Mouse (Mus musculus) kidney, embryonic 16.5 days (tissue): Measurements from ENCODE around the gene Atg13. TPM values are rescaled to one million over a fixed set of nuclear protein-coding genes. Genes with fewer than 3 reads are reported as not detected.

Experiments
- ATAC-seq: fragments of 200-750 bp; cut with Nextera tagmentation; 2 replicates; pipeline ENCODE4 v1.8.0; 2017; ENCODE audit warnings: moderate TSS enrichment; ENCODE audit not compliant: low FRiP score, low TSS enrichment
- H3K27ac ChIP-seq: fragments of 300-500 bp; sonication (generic); 2 replicates; pipeline ENCODE4 v1.5.1; 2014; ENCODE audit warnings: low read length
- H3K27me3 ChIP-seq: fragments of 300-500 bp; sonication (generic); 2 replicates; pipeline ENCODE4 v1.6.1; 2014; ENCODE audit warnings: low read length, control low read depth, mixed read lengths; ENCODE audit not compliant: insufficient read depth
- H3K36me3 ChIP-seq: fragments of 300-500 bp; sonication (generic); 2 replicates; pipeline ENCODE4 v1.6.1; 2014; ENCODE audit warnings: low read length, control low read depth, mixed read lengths; ENCODE audit not compliant: insufficient read depth
- H3K4me1 ChIP-seq: fragments of 300-500 bp; sonication (generic); 2 replicates; pipeline ENCODE4 v1.6.1; 2014; ENCODE audit warnings: low read length, control low read depth, mixed read lengths; ENCODE audit not compliant: insufficient read depth
- H3K4me2 ChIP-seq: fragments of 300-500 bp; sonication (generic); replicated peaks from 2 replicates; pipeline ENCODE4 v1.6.1; 2014; ENCODE audit warnings: low read depth, low read length
- H3K4me3 ChIP-seq: fragments of 300-500 bp; sonication (generic); 2 replicates; pipeline ENCODE4 v1.5.1; 2014; ENCODE audit warnings: mild to moderate bottlenecking, low read length
- H3K9ac ChIP-seq: fragments of 300-500 bp; sonication (generic); replicated peaks from 2 replicates; pipeline ENCODE4 v1.6.1; 2014; ENCODE audit warnings: low read length
- H3K9me3 ChIP-seq: fragments of 300-500 bp; sonication (generic); 2 replicates; pipeline ENCODE4 v1.6.1; 2016; ENCODE audit warnings: low read length, control low read depth
- WGBS: fragments of 180-500 bp; shearing (Covaris S2); extraction: QIAGEN DNeasy Blood & Tissue Kit; methylation state at CpG from one replicate; pipeline ENCODE4 v1.1.7; 2014; 5-methylcytosine and 5-hydroxymethylcytosine counted together
- polyA plus RNA-seq: library from polyadenylated mRNA; unstranded; fragments of >200 nt; fragmentation: Nextera tagmentation; extraction: Ambion mirVana; gene quantifications from 2 replicates; pipeline ENCODE4 v1.2.1, GENCODE M21; 2015

Gene Atg13
- polyA plus RNA-seq, 1 experiment from 2014 or later: 29.2 TPM

- H3K4me2 ChIP-seq: no peak overlapping the region
- no peak for ATAC-seq
- H3K36me3 ChIP-seq: peaks cover 59% of the 10 kb centered on the region
- no peaks in the 10 kb centered on the region for H3K27me3 ChIP-seq
- H3K9ac ChIP-seq: no peak overlapping the region
- no peak overlapping the region for H3K4me3 ChIP-seq
- H3K27ac ChIP-seq: no peak overlapping the region
- H3K4me1 ChIP-seq: no peaks in the 10 kb centered on the region
- 74% methylated on average over 6 of the region's 6 CpGs for WGBS
- no peaks in the 10 kb centered on the region for H3K9me3 ChIP-seq
These were observed 40.3 kb downstream of the Atg13 start for GRCm38 (mm10) chr2:91670038-91670437.

- 0 out of 2 replicates have a peak, but pooled peaks have one; percentile 11 for ATAC-seq
- Histone ChIP-seq H3K36me3 (peaks cover 65% of the 10 kb centered on the region), H3K4me3 (no peak overlapping the region), H3K9me3 (no peaks in the 10 kb centered on the region), H3K27me3 (no peaks in the 10 kb centered on the region), H3K4me2 (no peak overlapping the region), H3K27ac (no peak overlapping the region), H3K9ac (no peak overlapping the region), H3K4me1 (no peaks in the 10 kb centered on the region)
- 92% methylated on average over 8 of the region's 8 CpGs for WGBS
These were observed 41.0 kb downstream of the Atg13 start for GRCm38 (mm10) chr2:91669326-91669725.

DNA sequence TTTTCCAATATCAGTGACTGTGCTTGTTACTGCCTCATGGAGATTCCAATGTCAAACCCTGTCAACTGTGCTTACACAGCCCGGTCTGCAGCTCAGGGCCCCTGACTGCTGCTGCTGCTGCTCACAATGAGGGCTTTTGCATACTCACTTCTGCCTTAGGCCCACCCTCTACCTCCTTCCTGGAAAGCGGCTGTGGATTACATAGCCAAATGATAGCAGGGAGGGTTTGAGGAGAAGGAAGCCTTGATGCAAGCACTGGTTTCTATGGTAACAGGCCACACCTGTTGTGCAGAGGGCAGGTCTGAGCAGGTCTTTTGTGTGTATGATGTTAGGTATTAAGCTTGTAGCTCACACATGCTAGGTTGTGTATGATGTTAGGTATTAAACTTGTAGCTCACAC, 42.6 kb downstream of the Atg13 start:
- H3K27ac ChIP-seq: no peak overlapping the region
- H3K36me3 ChIP-seq: peaks cover 70% of the 10 kb centered on the region
- WGBS: 85% methylated on average over 2 of the region's 2 CpGs
- no peaks in the 10 kb centered on the region for H3K4me1 ChIP-seq
- no peak overlapping the region for H3K4me2 ChIP-seq
- no peak for ATAC-seq
- H3K4me3 ChIP-seq: no peak overlapping the region
- H3K9ac ChIP-seq: no peak overlapping the region
- H3K27me3 ChIP-seq: no peaks in the 10 kb centered on the region
- no peaks in the 10 kb centered on the region for H3K9me3 ChIP-seq

GRCm38 (mm10) chr2:91666386-91666910, 43.9 kb downstream of the Atg13 start:
- Histone ChIP-seq H3K9ac (no peak overlapping the region), H3K4me1 (no peaks in the 10 kb centered on the region), H3K36me3 (peaks cover 69% of the 10 kb centered on the region), H3K9me3 (no peaks in the 10 kb centered on the region), H3K27me3 (no peaks in the 10 kb centered on the region), H3K4me2 (no peak overlapping the region), H3K4me3 (no peak overlapping the region), H3K27ac (no peak overlapping the region)
- WGBS: 73% methylated on average over 6 of the region's 6 CpGs
- ATAC-seq: no peak

DNA sequence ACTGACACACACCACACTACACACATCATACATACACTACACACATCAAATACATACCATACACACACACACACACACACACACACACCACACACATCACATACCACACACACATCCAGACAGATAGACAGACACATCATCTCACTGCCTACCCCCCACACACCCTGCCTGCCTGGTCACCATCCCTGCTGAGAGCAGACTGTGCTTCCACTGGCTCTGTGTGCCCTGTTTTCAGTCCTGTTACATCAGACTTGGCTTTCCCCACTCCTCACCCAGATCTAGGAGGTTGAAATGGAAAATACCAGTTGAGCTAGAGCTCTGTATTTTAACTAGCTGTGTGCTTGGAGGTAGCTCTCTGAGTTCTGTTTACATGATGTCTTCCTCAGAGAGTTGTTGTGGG, 45.6 kb downstream of the Atg13 start:
- Histone ChIP-seq H3K4me1 (no peaks in the 10 kb centered on the region), H3K9ac (no peak overlapping the region), H3K36me3 (peaks cover 61% of the 10 kb centered on the region), H3K4me3 (no peak overlapping the region), H3K27ac (no peak overlapping the region), H3K9me3 (no peaks in the 10 kb centered on the region), H3K4me2 (no peak overlapping the region), H3K27me3 (no peaks in the 10 kb centered on the region)
- ATAC-seq: no peak

GRCm38 (mm10) chr2:91660981-91661380, 49.4 kb downstream of the Atg13 start:
- Histone ChIP-seq H3K4me3 (no peak overlapping the region), H3K4me1 (no peaks in the 10 kb centered on the region), H3K36me3 (peaks cover 57% of the 10 kb centered on the region), H3K4me2 (no peak overlapping the region), H3K9me3 (no peaks in the 10 kb centered on the region), H3K9ac (no peak overlapping the region), H3K27me3 (no peaks in the 10 kb centered on the region), H3K27ac (no peak overlapping the region)
- no peak for ATAC-seq
- WGBS: 92% methylated on average over 6 of the region's 6 CpGs

DNA sequence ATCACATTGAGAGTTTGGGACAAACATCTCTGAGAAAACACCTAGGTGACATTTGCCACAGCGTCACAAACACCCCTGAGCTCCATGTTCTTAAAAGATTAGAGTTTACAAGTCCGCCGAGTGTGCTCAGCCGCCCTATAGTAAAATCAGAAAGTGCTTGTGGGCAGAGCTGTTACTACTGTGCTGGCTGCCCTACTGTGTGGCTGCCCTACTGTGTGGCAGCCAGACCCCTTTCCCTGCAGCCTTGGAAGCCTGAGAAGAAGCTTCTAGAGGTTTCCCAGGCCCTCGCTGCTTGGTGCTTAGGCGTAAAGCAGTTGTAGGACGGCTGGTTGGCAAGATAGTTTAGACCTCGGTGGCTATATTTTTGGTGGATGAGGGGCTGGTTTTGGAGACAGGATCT, 50.7 kb downstream of the Atg13 start:
- Histone ChIP-seq H3K36me3 (peaks cover 60% of the 10 kb centered on the region), H3K4me1 (no peaks in the 10 kb centered on the region), H3K9me3 (no peaks in the 10 kb centered on the region), H3K27ac (no peak overlapping the region), H3K4me3 (no peak overlapping the region), H3K9ac (no peak overlapping the region), H3K27me3 (no peaks in the 10 kb centered on the region), H3K4me2 (no peak overlapping the region)
- no peak for ATAC-seq
- WGBS: 98% methylated on average over 8 of the region's 8 CpGs

DNA sequence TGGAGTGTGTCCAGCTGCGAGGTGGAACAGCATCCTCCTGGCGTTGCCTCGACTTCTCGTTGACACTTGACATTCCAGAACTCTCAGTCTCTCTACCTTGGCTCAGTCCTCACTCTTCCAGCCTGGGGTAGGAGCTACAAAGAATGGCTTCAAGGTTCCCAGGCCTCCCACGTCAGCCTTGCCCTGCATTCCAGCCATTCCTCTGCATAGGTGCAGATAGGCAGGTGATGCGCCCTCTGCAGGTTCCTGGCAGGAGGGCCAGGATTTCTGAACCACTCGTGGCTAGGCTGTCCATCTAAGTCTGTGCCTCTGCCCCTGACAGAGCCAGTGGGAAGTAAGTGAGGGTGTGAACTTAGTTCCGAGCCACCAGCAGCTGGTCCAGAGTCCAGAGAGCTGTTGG, 53.6 kb downstream of the Atg13 start:
- H3K4me3 ChIP-seq: no peak overlapping the region
- ATAC-seq: no peak
- H3K36me3 ChIP-seq: peaks cover 48% of the 10 kb centered on the region
- peaks cover 15% of the 10 kb centered on the region for H3K4me1 ChIP-seq
- H3K27me3 ChIP-seq: no peaks in the 10 kb centered on the region
- no peaks in the 10 kb centered on the region for H3K9me3 ChIP-seq
- WGBS: 77% methylated on average over 8 of the region's 8 CpGs
- H3K4me2 ChIP-seq: no peak overlapping the region
- no peak overlapping the region for H3K27ac ChIP-seq
- H3K9ac ChIP-seq: no peak overlapping the region

GRCm38 (mm10) chr2:91655827-91656226, 54.5 kb downstream of the Atg13 start:
- Histone ChIP-seq H3K36me3 (peaks cover 41% of the 10 kb centered on the region), H3K4me1 (peaks cover 24% of the 10 kb centered on the region), H3K9ac (no peak overlapping the region), H3K4me3 (no peak overlapping the region), H3K27ac (no peak overlapping the region), H3K9me3 (no peaks in the 10 kb centered on the region), H3K4me2 (no peak overlapping the region), H3K27me3 (no peaks in the 10 kb centered on the region)
- no peak for ATAC-seq
- WGBS: 70% methylated on average over 6 of the region's 6 CpGs

GRCm38 (mm10) chr2:91655388-91655787, 55.0 kb downstream of the Atg13 start:
- Histone ChIP-seq H3K36me3 (peaks cover 40% of the 10 kb centered on the region), H3K4me2 (no peak overlapping the region)
- no peak for ATAC-seq

More at GRCm38 (mm10) chr2:91655388-91655787, 55.0 kb downstream of the Atg13 start:
- no peaks in the 10 kb centered on the region for H3K9me3 ChIP-seq
- H3K27ac ChIP-seq: no peak overlapping the region
- H3K4me1 ChIP-seq: peaks cover 27% of the 10 kb centered on the region
- 80% methylated on average over 5 of the region's 5 CpGs for WGBS
- H3K9ac ChIP-seq: no peak overlapping the region
- no peaks in the 10 kb centered on the region for H3K27me3 ChIP-seq
- H3K4me3 ChIP-seq: no peak overlapping the region
